Mouse (Mus musculus) cerebellum, adult 2 months (tissue): Measurements from ENCODE around the gene Hrasls. TPM values are rescaled to one million over a fixed set of nuclear protein-coding genes. Genes with fewer than 3 reads are reported as not detected.
A peak's percentile ranks its signal among the peaks of the same experiment; 100 is the strongest.

Experiments
- DNase-seq, 2 experiments: peaks; one replicate each; pipeline ENCODE4 v3.0.0; 2021
- H3K27ac ChIP-seq: fragments of 200-500 bp; 2 replicates; pipeline ENCODE4 v1.5.1; 2012; ENCODE audit warnings: low read length, control low read depth, inconsistent platforms; ENCODE audit not compliant: insufficient read depth
- H3K27me3 ChIP-seq: fragments of 200-500 bp; 2 replicates; pipeline ENCODE4 v1.6.1; 2012; ENCODE audit warnings: inconsistent platforms, mild to moderate bottlenecking, low read length, moderate library complexity; ENCODE audit not compliant: control insufficient read depth, insufficient read depth
- H3K4me1 ChIP-seq: fragments of 200-500 bp; 2 replicates; pipeline ENCODE4 v1.6.1; 2011; ENCODE audit warnings: low read length; ENCODE audit not compliant: control insufficient read depth, insufficient read depth
- H3K4me3 ChIP-seq: fragments of 200-500 bp; replicated peaks from 2 replicates; pipeline ENCODE3; 2011; ENCODE audit warnings: mild to moderate bottlenecking, low read depth, low read length, control low read depth; ENCODE audit not compliant: insufficient read depth
- CTCF ChIP-seq: fragments of 200-500 bp; IDR thresholded peaks from 2 replicates; pipeline ENCODE4 v1.5.1; 2011; ENCODE audit warnings: low read depth, mild to moderate bottlenecking, control low read depth, low read length, moderate library complexity, borderline replicate concordance; ENCODE audit not compliant: insufficient read depth
- POLR2A ChIP-seq: fragments of 200-500 bp; IDR thresholded peaks from 2 replicates; pipeline ENCODE4 v1.6.1; 2011; ENCODE audit warnings: low read length, control low read depth, borderline replicate concordance; ENCODE audit not compliant: insufficient read depth
- WGBS: fragments of 180-500 bp; shearing (Covaris S2); methylation state at CpG from one replicate; pipeline ENCODE4 v1.1.7; 2018; 5-methylcytosine and 5-hydroxymethylcytosine counted together
- polyA plus RNA-seq: library from polyadenylated mRNA; depleted of rRNA; stranded (reverse); fragments of >200 nt; gene quantifications from 2 replicates; pipeline ENCODE4 v1.2.3, GENCODE M21; 2012; rRNA removed

Hrasls gene
- polyA plus RNA-seq = 13.3 and 15.1 TPM in 2 replicates

- Histone ChIP-seq H3K4me1 (no peaks in the 10 kb centered on the region; the same call in none of the 2 replicates), H3K27ac (peak within 1 kb of the TSS; percentile 61; the same call in 1 of the 2 replicates), H3K4me3 (peak within 1 kb of the TSS; percentile 69), H3K27me3 (no peaks in the 10 kb centered on the region)
- whole genome bisulfite sequencing = 1% methylated on average over 39 of the region's 39 CpGs
- peak; percentile 71 to 80 for DNase-seq
- no peak for TF ChIP-seq CTCF
- no peak for TF ChIP-seq POLR2A
These were observed at the start of gene Hrasls for GRCm38 (mm10) chr16:29209605-29210411. TSS of gene Hrasls (plus strand) at chr16:29209695.

- H3K4me1 ChIP-seq = no peaks in the 10 kb centered on the region
- DNase-seq = no peak
- no peak overlapping the region for H3K4me3 ChIP-seq
- WGBS = 89% methylated on average over 4 of the region's 4 CpGs
- H3K27me3 ChIP-seq = no peaks in the 10 kb centered on the region
- TF ChIP-seq POLR2A (no peak), CTCF (no peak)
- H3K27ac ChIP-seq = no peak overlapping the region
These were observed 47.2 kb upstream of the Hrasls start for GRCm38 (mm10) chr16:29162271-29162670.

GRCm38 (mm10) chr16:29167051-29167450, 42.4 kb upstream of the Hrasls start:
- H3K27ac ChIP-seq = no peak overlapping the region
- H3K27me3 ChIP-seq = no peaks in the 10 kb centered on the region
- DNase-seq = no peak
- TF ChIP-seq CTCF = no peak
- TF ChIP-seq POLR2A = no peak
- H3K4me3 ChIP-seq = no peak overlapping the region
- 37% methylated on average over 4 of the region's 4 CpGs for WGBS
- no peaks in the 10 kb centered on the region for H3K4me1 ChIP-seq

GRCm38 (mm10) chr16:29171741-29172140, 37.8 kb upstream of the Hrasls start:
- 80% methylated on average over 5 of the region's 5 CpGs for WGBS
- DNase-seq = no peak
- Histone ChIP-seq H3K4me3 (no peak overlapping the region), H3K27ac (no peak overlapping the region), H3K4me1 (no peaks in the 10 kb centered on the region), H3K27me3 (no peaks in the 10 kb centered on the region)
- no peak for TF ChIP-seq CTCF
- no peak for TF ChIP-seq POLR2A

- Histone ChIP-seq H3K4me1 (no peaks in the 10 kb centered on the region), H3K27me3 (no peaks in the 10 kb centered on the region), H3K4me3 (no peak overlapping the region), H3K27ac (no peak overlapping the region)
- 84% methylated on average over 2 of the region's 2 CpGs for WGBS
- DNase-seq = no peak
- no peak for TF ChIP-seq POLR2A
- no peak for TF ChIP-seq CTCF
These were observed 36.3 kb upstream of the Hrasls start for GRCm38 (mm10) chr16:29173201-29173600.

- 63% methylated on average over 6 of the region's 6 CpGs for WGBS
- Histone ChIP-seq H3K4me3 (no peak overlapping the region), H3K27me3 (no peaks in the 10 kb centered on the region), H3K27ac (no peak overlapping the region), H3K4me1 (no peaks in the 10 kb centered on the region)
- DNase-seq = no peak
- no peak for TF ChIP-seq CTCF
- TF ChIP-seq POLR2A = no peak
These were observed 34.6 kb upstream of the Hrasls start for GRCm38 (mm10) chr16:29174831-29175350.

GRCm38 (mm10) chr16:29192911-29193310, 16.6 kb upstream of the Hrasls start:
- peaks cover 22% of the 10 kb centered on the region for H3K4me1 ChIP-seq
- TF ChIP-seq POLR2A = no peak
- peak; percentile 67 to 80 for DNase-seq
- no peak overlapping the region for H3K27ac ChIP-seq
- no peak overlapping the region for H3K4me3 ChIP-seq
- 25% methylated on average over 5 of the region's 5 CpGs for whole genome bisulfite sequencing
- no peaks in the 10 kb centered on the region for H3K27me3 ChIP-seq

GRCm38 (mm10) chr16:29193981-29194380, 15.5 kb upstream of the Hrasls start:
- DNase-seq = peak; percentile 77 to 88
- 20% methylated on average over 4 of the region's 4 CpGs for WGBS
- Histone ChIP-seq H3K27ac (no peak overlapping the region), H3K4me1 (peaks cover 22% of the 10 kb centered on the region), H3K4me3 (no peak overlapping the region), H3K27me3 (no peaks in the 10 kb centered on the region)
- TF ChIP-seq CTCF (no peak), POLR2A (no peak)
